Mouse (Mus musculus) leukemia stem cell, adult 10-12 weeks (primary cell): ENCODE data around the gene Palb2. TPM values are rescaled to one million over a fixed set of nuclear protein-coding genes. Genes with fewer than 3 reads are reported as not detected.

Experiments used
- polyA plus RNA-seq: library from polyadenylated mRNA; stranded (reverse); fragments of >175 nt; gene quantifications from 2 replicates; pipeline ENCODE4 v1.2.3, GENCODE M21; 2012; ENCODE audit warnings: low replicate concordance

Palb2 gene
- 1.7 and 2.3 TPM in 2 replicates for polyA plus RNA-seq

GRCm38 (mm10) chr7:122132497-122133337, at the start of gene Palb2, which contains the start of gene Dctn5:
Palb2 (minus strand) TSS chr7:122132985.
Dctn5 (plus strand) TSS chr7:122133041.

GRCm38 (mm10) chr7:122158915-122159902, 26.4 kb upstream of the Palb2 start, which contains the start of gene Plk1:
Plk1 (plus strand) TSS chr7:122159439.

GRCm38 (mm10) chr7:122101747-122102244, 31.0 kb downstream of the Palb2 start, which contains the start of gene Ndufab1:
Ndufab1 (minus strand) TSS chr7:122101886.

DNA sequence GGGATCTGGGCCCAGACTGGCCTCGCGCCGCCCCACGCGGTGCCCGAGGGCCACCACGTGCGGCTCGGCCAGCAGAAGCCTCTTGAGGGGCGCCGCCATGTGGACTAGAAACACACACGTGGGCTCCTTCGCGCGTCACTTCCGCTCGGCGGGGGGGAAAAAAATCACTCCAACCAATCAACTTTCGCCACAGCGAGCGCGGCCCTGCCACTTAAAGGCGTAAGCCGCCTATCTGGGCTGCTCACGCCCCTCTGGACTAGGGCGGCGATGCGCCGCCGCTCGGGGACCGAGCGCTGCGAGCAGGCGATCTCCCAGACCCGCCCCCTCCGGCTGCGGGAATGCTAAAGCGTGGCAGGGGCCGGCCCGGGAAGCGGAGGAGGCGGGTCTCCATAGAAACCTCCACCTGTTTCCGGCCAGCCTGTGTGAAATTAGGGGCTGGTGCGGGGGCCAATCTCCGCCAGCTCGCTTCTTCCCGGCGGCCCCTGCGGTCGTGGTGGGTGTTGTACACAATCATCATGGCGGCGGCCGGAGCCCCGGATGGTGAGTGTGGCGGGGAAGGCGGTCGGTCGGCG, 65.8 kb downstream of the Palb2 start, which contains the start of the genes Ubfd1 and Ears2:
Gene Ubfd1, plus strand, starts transcription at position 231 of the 572 bp plus-strand sequence.
Gene Ears2, minus strand, starts transcription at position 319 of the 572 bp plus-strand sequence.

Other genes starting within 250 kb of the Palb2 start
- gene Cog7, start 151.3 kb downstream of the Palb2 start, polyA plus RNA-seq: 5.0 and 6.4 TPM in 2 replicates
- 71.3 and 115 TPM in 2 replicates for gene Gga2, start 111.8 kb downstream of the Palb2 start, polyA plus RNA-seq
- gene Ubfd1, start 65.8 kb downstream of the Palb2 start, polyA plus RNA-seq: 19.6 and 43.1 TPM in 2 replicates
- 8.2 and 12.2 TPM in 2 replicates for gene Ears2, start 65.7 kb downstream of the Palb2 start, polyA plus RNA-seq
- 807 and 1,445 TPM in 2 replicates for gene Ndufab1, start 31.1 kb downstream of the Palb2 start, polyA plus RNA-seq
- 4.3 TPM in 2 replicates for gene Dctn5, start 56 bp upstream of the Palb2 start, polyA plus RNA-seq
- gene Plk1, start 26.5 kb upstream of the Palb2 start, polyA plus RNA-seq: 91.3 and 152 TPM in 2 replicates
- not detected in 2 replicates for gene Ern2, start 53.2 kb upstream of the Palb2 start, polyA plus RNA-seq
- gene Chp2, start 86.5 kb upstream of the Palb2 start, polyA plus RNA-seq: 0.24 TPM in 2 replicates
- gene Prkcb, start 155.8 kb upstream of the Palb2 start, polyA plus RNA-seq: 8.0 and 8.4 TPM in 2 replicates